11 mouse cellular contexts compared by ENCODE assay signal in genomic region chr11:101130056-101130756, GRCm38 (mm10). TPM values are rescaled to one million over a fixed set of nuclear protein-coding genes. Genes with fewer than 3 reads are reported as not detected.
DNase-seq lines count a peak whose midpoint lies in the region; ATAC-seq and TF ChIP-seq lines count a peak whose summit lies in the region.
"Had no signal": no experiment of that assay in that cellular context is flagged by ENCODE, and none has a peak within 500 bp of the region (broad histone marks: within the 10 kb centered on the region; RNA-seq: fewer than 3 reads in every experiment).

No protein-coding gene starts in this region.

- peaks cover 15% of the 10 kb centered on the region for H3K36me3 ChIP-seq in lung, embryonic 14.5 days (ENCODE audit: insufficient read depth)
- peaks cover 19% of the 10 kb centered on the region for H3K36me3 ChIP-seq in heart, embryonic 14.5 days (ENCODE audit: control insufficient read depth, insufficient read depth, low read length)
- peaks cover 12% of the 10 kb centered on the region for H3K36me3 ChIP-seq in thymus, adult 2 months (ENCODE audit: control insufficient read depth, insufficient read depth, low read length)

- TF ChIP-seq POLR2A in thymus, adult 2 months (IDR thresholded peaks at IDR 0.05; ENCODE audit: control insufficient read depth, extremely low read depth, insufficient read depth, low read length, poor library complexity): no peak

- H3K9me3 ChIP-seq in lung, embryonic 14.5 days (ENCODE audit: low read depth, low read length): no peaks in the 10 kb centered on the region
- H3K9me3 ChIP-seq in heart, embryonic 14.5 days (ENCODE audit: control insufficient read depth, low read length): no peaks in the 10 kb centered on the region
- H3K9me3 ChIP-seq: liver, embryonic 15.5 days had no signal

- no peak for TF ChIP-seq CTCF in lung, embryonic 14.5 days (IDR thresholded peaks at IDR 0.05; ENCODE audit: low read depth)
- TF ChIP-seq CTCF in thymus, adult 2 months (IDR thresholded peaks at IDR 0.05; ENCODE audit: borderline replicate concordance, control insufficient read depth, extremely low read depth, insufficient read depth, low read length, poor library complexity): no peak

- no peak for ATAC-seq in lung, embryonic 14.5 days (ENCODE audit: insufficient read depth)
- peak; percentile 64 for ATAC-seq in heart, embryonic 14.5 days (ENCODE audit: insufficient number of reproducible peaks, insufficient read depth, low FRiP score, low read depth)

- no peaks in the 10 kb centered on the region for H3K4me1 ChIP-seq in lung, embryonic 14.5 days (ENCODE audit: insufficient read depth)
- peaks cover 13 to 19% of the 10 kb centered on the region in 2 experiments; a peak in 3 of 4 replicates for H3K4me1 ChIP-seq in heart, embryonic 14.5 days (ENCODE audit: control insufficient read depth in 2 of 2, insufficient read depth in 2 of 2, low read length in 2 of 2)
- H3K4me1 ChIP-seq in thymus, adult 2 months (replicated peaks; ENCODE audit: control insufficient read depth, insufficient read depth, low read length): 0 out of 2 replicates have a peak, but pooled peaks cover 2% of the 10 kb centered on the region

- peak overlapping the region; percentile 36; the same call in 1 of the 2 replicates for H3K27ac ChIP-seq in lung, embryonic 14.5 days (ENCODE audit: low read depth)
- H3K27ac ChIP-seq in heart, embryonic 14.5 days (replicated peaks in 1 of 2; ENCODE audit: control insufficient read depth in 1 of 2, insufficient read depth in 1 of 2, low read depth in 2 of 2, low read length in 2 of 2): peak overlapping the region; percentile 79 to 90
- H3K27ac ChIP-seq in thymus, adult 2 months (ENCODE audit: control insufficient read depth, insufficient read depth, low read length): no peak overlapping the region
- H3K27ac ChIP-seq: forebrain, embryonic 10.5 days; kidney, postnatal 0 days; liver, embryonic 15.5 days had no signal

- WGBS in lung, embryonic 14.5 days: 34% methylated on average over 18 of the region's 18 CpGs
- WGBS in heart, embryonic 14.5 days: 14% methylated on average over 18 of the region's 18 CpGs
- 65% methylated on average over 18 of the region's 18 CpGs for WGBS in thymus, adult 2 months

- H3K27me3 ChIP-seq in lung, embryonic 14.5 days (ENCODE audit: insufficient read depth, low read length): no peaks in the 10 kb centered on the region
- no peaks in the 10 kb centered on the region for H3K27me3 ChIP-seq in heart, embryonic 14.5 days (ENCODE audit: control insufficient read depth, insufficient read depth, low read length)
- no peaks in the 10 kb centered on the region for H3K27me3 ChIP-seq in thymus, adult 2 months (ENCODE audit: control insufficient read depth, insufficient read depth, low read length)
- H3K27me3 ChIP-seq: liver, embryonic 15.5 days had no signal

- H3K4me2 ChIP-seq in lung, embryonic 14.5 days: no peak overlapping the region
- H3K4me2 ChIP-seq in heart, embryonic 14.5 days (ENCODE audit: low read length): peak overlapping the region; percentile 28
- H3K4me2 ChIP-seq: liver, embryonic 15.5 days had no signal

- no peak overlapping the region for H3K4me3 ChIP-seq in lung, embryonic 14.5 days (ENCODE audit: low read depth, low read length)
- H3K4me3 ChIP-seq in heart, embryonic 14.5 days (ENCODE audit: control insufficient read depth in 1 of 2, insufficient read depth in 1 of 2, low read depth in 1 of 2, low read length in 2 of 2): no peak overlapping the region
- no peak overlapping the region for H3K4me3 ChIP-seq in thymus, adult 2 months (ENCODE audit: control insufficient read depth, insufficient read depth, low read length)
- H3K4me3 ChIP-seq: forebrain, embryonic 10.5 days; liver, embryonic 15.5 days had no signal

- no peak overlapping the region for H3K9ac ChIP-seq in lung, embryonic 14.5 days
- H3K9ac ChIP-seq in heart, embryonic 14.5 days (ENCODE audit: low read length): 0 out of 2 replicates have a peak overlapping the region, but pooled peaks have one; percentile 4
- H3K9ac ChIP-seq: liver, embryonic 15.5 days had no signal

- no peak for DNase-seq in lung, embryonic 14.5 days
- DNase-seq in lung, postnatal 14 days: no peak
- peak; percentile 66 for DNase-seq in gastrocnemius, postnatal 10 days
- peak; percentile 93 for DNase-seq in skeletal muscle tissue, adult 2 months (ENCODE audit: low read depth, low spot score)
- DNase-seq in layer of hippocampus, postnatal 10 days (ENCODE audit: low spot score in 2 of 2): no peak
- no peak for DNase-seq in thymus, adult 2 months

RNA-seq across cellular contexts. Expression of gene Tubg1, which starts 10.5 kb away (rescaled TPM):
- 89.8 and 96.0 TPM in 2 replicates for polyA plus RNA-seq in lung, embryonic 14.5 days (2014; fragmentation: Nextera tagmentation; extraction: Ambion mirVana)
- 10 to 100 TPM; 37.4 to 39.0 TPM for total RNA-seq in gastrocnemius, postnatal 10 days (2021)
- 63.1 and 68.6 TPM in 2 replicates for polyA plus RNA-seq in heart, embryonic 14.5 days (2014; fragmentation: Nextera tagmentation; extraction: Ambion mirVana)
- total RNA-seq in layer of hippocampus, postnatal 10 days (2021): 10 to 100 TPM; 43.1 to 47.3 TPM
- polyA plus RNA-seq in thymus, adult 2 months (2012; rRNA removed): 50.3 and 67.4 TPM in 2 replicates

RNA-seq across cellular contexts. Expression of gene Retreg3, which starts 10.5 kb away (rescaled TPM):
- polyA plus RNA-seq in lung, embryonic 14.5 days (2014; fragmentation: Nextera tagmentation; extraction: Ambion mirVana): 9.3 and 9.4 TPM in 2 replicates
- 10 to 100 TPM; 37.3 to 37.5 TPM for total RNA-seq in gastrocnemius, postnatal 10 days (2021)
- polyA plus RNA-seq in heart, embryonic 14.5 days (2014; fragmentation: Nextera tagmentation; extraction: Ambion mirVana): 6.7 and 8.0 TPM in 2 replicates
- 10 to 100 TPM; 51.5 to 58.8 TPM for total RNA-seq in layer of hippocampus, postnatal 10 days (2021)
- 118 and 130 TPM in 2 replicates for polyA plus RNA-seq in thymus, adult 2 months (2012; rRNA removed)

RNA-seq across cellular contexts. Expression of gene Tubg2, which starts 25.5 kb away (rescaled TPM):
- 2.7 and 4.1 TPM in 2 replicates for polyA plus RNA-seq in lung, embryonic 14.5 days (2014; fragmentation: Nextera tagmentation; extraction: Ambion mirVana)
- total RNA-seq in gastrocnemius, postnatal 10 days (2021): 1 to 10 TPM; 5.5 to 6.3 TPM
- polyA plus RNA-seq in heart, embryonic 14.5 days (2014; fragmentation: Nextera tagmentation; extraction: Ambion mirVana): 4.1 and 4.4 TPM in 2 replicates
- total RNA-seq in layer of hippocampus, postnatal 10 days (2021): 10 to 100 TPM; 31.7 to 41.4 TPM
- polyA plus RNA-seq in thymus, adult 2 months (2012; rRNA removed): 2.6 and 3.3 TPM in 2 replicates
- total RNA-seq: common myeloid progenitor, adult 5-6 weeks had no signal

RNA-seq across cellular contexts. Expression of gene Psmc3ip, which starts 35.0 kb away (rescaled TPM):
- 39.9 and 44.1 TPM in 2 replicates for polyA plus RNA-seq in lung, embryonic 14.5 days (2014; fragmentation: Nextera tagmentation; extraction: Ambion mirVana)
- total RNA-seq in gastrocnemius, postnatal 10 days (2021): 1 to 10 TPM; 2.8 to 4.0 TPM
- 22.8 and 22.9 TPM in 2 replicates for polyA plus RNA-seq in heart, embryonic 14.5 days (2014; fragmentation: Nextera tagmentation; extraction: Ambion mirVana)
- total RNA-seq in layer of hippocampus, postnatal 10 days (2021): 1 to 10 TPM; 5.8 to 7.0 TPM
- polyA plus RNA-seq in thymus, adult 2 months (2012; rRNA removed): 6.0 and 6.1 TPM in 2 replicates

RNA-seq across cellular contexts. Expression of gene Cntnap1, which starts 40.1 kb away (rescaled TPM):
- polyA plus RNA-seq in lung, embryonic 14.5 days (2014; fragmentation: Nextera tagmentation; extraction: Ambion mirVana): 0.84 and 1.0 TPM in 2 replicates
- total RNA-seq in gastrocnemius, postnatal 10 days (2021): 1 to 10 TPM; 4.2 to 4.3 TPM
- 0.69 and 1.1 TPM in 2 replicates for polyA plus RNA-seq in heart, embryonic 14.5 days (2014; fragmentation: Nextera tagmentation; extraction: Ambion mirVana)
- total RNA-seq in layer of hippocampus, postnatal 10 days (2021): 10 to 100 TPM; 59.0 to 61.4 TPM
- 4.5 and 5.3 TPM in 2 replicates for polyA plus RNA-seq in thymus, adult 2 months (2012; rRNA removed)

Comparison
In these comparisons a context has a peak if more than half of its experiments do, and no peak if none do; other contexts are left out.
1. DNase-seq: peak in gastrocnemius, postnatal 10 days (single experiment) and skeletal muscle tissue, adult 2 months (single experiment); none in lung, embryonic 14.5 days (single experiment), lung, postnatal 14 days (single experiment), layer of hippocampus, postnatal 10 days (0 of 2) and thymus, adult 2 months (single experiment).
2. RNA of gene Retreg3, which starts 10.5 kb away (polyA plus RNA-seq): 118 to 130 TPM in thymus, adult 2 months; 9.3 to 9.4 TPM in lung, embryonic 14.5 days and 6.7 to 8.0 TPM in heart, embryonic 14.5 days; every median in the first group is over 10 times any median in the second.